Mouse (Mus musculus): ENCODE results near the gene Adamtsl4.
"Not testable (repeated sequence)": the region's sequence is repeated elsewhere in the genome, so short reads cannot be mapped to it uniquely, and the experiment has no call there.

Adamtsl4 gene

DNA sequence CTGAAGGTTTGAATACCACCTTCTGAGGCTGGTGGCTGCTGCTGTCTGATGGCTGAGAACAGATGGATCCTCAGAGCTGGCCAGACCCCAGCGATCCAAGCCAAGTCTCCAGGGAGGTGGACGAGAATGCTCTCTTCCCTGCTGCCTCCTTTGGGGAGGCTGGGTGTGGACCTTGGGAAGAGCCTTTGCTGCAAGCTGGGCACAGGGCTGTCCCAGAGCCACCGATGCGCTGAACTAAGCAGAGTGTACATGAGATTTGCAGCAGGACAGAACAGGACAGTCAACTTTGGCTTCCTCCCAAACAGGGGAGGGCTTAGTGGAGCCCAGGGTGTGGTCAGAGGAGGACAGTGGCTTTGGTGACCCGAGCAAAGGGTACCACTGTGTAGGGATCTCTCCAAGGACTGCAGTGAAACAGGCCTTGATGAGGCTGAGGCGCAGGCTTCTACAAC, 12.5 kb upstream of the Adamtsl4 start:
- DNase-seq (ENCODE audit: low spot score): no peak

DNA sequence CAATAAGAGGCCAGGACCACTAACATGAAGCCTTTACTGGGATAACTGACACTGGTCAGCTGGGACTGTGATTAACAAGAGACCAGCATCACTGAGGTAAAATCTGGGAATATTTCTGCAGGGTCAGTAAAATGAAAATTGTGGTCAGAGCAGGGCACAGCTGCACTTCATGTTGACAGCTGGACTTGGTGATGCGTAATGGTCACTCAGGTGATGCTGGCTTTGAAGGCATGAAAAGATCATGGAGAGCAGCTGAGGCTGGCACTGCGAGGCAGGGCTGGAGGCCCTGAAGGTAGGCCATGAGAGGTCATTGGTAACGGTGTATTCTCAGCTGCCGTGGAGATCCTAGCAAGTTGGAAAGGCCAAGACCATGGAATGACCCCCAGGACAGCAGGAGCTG, 10.6 kb upstream of the Adamtsl4 start:
- no peak for DNase-seq (ENCODE audit: low spot score)

DNA sequence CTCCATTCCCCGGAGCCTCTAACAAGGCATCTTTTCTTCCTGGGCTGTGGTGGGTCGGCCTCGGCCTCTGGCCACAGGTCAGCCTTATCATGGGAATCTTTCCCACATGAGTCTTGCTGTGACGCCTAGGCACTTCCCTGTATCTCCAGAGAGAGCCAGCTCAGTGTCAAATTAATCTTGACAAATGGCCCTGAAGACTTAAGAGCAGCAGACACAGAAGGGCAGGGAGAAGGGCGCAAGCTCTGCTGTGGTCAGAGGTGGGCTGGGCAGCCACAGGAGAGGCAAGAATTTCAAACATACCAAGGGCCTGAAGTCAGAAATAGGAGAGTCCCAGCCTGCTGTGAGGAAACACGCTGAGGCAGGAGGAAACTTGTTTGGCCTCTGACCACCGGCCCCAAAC, 8.6 kb upstream of the Adamtsl4 start:
- DNase-seq (ENCODE audit: low spot score): no peak

DNA sequence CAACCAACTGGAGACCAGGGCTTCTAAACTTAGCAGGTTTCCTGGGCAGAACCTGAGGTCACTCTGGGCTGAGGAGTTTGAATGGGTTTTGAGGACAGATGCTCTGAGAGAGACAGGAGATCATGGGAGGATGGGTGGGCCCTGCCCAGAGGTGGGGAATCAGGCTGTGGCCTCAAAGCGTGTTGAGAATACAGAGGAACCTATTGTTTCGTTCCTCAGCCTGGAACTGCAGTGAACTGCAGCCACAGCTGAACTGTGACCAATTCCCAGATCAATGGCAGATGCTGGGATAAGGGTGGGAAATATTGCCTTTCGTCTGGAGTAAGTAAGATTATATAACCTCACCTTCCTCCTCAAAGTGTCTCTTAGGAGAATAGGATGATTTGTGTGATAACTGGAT, 8.1 kb upstream of the Adamtsl4 start:
- DNase-seq (ENCODE audit: low spot score): no peak

DNA sequence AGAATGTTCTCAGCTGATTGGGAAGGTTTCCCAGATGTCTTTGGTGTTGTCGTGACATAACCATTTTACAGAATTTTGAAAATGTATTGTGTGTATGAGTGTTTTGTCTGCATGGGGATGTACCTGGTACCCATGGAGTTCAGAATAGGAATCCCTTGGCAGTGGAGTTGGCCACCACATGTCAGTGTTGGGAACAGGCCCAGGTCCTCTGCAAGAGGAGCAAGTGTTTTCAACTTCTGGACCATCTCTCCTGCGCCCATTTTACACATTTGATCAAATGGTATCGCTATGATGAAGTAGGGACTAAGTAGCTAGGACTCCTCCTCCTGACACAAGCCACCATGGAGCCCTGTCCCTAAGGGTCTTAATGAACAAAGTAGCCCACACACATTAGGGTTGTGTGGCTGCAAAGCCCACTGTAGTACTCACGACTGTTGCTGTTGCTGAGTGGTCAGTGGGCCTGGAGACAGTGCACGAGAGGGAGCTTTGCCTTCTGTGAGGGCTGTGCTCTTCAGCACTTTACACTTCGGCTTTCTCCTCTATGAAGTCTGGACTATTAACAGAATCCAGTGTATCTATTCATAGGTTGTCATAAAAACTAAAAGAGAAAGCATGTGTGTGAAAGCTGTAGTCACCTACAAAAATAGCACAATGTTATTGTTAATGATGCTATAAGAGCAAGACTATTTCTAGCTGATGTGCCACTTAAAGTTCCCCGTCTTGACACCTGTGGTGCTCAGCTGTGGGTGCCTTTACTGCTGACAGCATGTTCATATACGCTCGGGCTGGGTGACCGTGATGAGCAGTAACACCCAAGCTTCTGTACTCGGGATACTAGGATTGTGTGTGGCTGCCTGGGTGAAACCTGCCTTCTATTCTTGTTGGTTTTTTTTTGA, 7.3 kb upstream of the Adamtsl4 start:
- DNase-seq (ENCODE audit: low spot score): no peak

DNA sequence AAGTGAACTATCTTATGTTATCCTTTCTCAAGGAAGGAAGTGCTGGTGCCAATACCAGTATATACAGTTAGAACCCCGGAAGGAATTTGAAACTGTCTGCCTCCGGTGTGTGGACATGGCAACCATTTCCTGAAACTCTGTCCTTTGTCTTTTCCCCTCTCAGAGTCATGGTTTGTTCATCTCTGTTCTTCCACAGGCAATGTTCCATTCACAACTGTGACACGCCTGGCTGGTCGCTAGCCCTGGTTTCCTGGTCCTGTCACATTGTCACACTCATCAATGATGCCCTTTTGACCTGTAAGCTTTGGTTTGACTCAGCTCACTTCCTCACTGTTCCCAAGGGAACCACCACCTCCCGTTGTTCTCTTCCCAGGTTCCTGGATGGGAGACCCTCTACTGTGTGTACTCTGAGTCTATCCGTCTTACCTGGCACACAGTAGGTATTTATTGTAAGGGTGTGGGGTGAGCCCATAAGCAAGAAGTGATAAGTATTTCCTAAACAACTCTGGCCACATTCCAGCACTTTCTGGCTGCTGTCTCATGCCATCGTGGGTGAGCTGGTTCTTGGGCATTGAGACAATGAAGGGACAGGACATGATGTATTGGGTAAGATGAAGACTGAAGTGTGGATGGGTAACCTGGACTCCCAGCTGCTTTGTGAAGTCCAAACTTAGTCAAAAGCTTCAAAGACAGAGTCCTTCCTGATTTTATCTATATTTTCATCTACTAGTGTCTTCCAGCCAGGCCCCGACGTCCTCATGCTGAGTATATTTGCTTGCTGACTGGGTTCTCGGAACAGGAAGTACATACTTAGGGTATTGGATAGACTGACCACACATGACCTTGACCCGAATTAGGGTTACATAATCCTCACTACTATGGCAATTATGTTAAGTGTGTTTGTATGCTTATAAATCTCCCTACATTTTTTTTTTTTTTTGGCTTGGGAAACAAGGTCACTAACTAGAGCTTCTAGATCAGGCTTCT, 6.4 kb upstream of the Adamtsl4 start:
- DNase-seq (ENCODE audit: low spot score): no peak

- DNase-seq (ENCODE audit: low spot score): no peak
These were observed 5.0 kb upstream of the Adamtsl4 start for GRCm38 (mm10) chr3:95692677-95693076.

DNA sequence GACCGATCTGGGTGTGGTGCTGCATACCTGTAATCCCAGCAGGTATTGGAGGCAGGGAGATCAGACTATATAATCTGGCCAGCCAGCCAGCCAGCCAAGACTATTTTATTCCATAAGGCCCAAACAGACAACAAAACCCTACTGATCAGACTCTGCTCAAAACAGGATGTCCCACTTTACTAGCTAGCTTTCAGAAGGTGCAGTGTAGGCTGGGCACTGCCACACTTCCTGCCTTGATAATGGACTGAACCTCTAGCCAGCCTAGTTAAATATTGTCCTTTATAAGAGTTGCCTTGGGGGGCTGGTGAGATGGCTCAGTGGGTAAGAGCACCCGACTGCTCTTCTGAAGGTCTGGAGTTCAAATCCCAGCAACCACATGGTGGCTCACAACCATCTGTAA, 2.8 kb upstream of the Adamtsl4 start:
- DNase-seq (ENCODE audit: low spot score): not testable (repeated sequence)

- DNase-seq (ENCODE audit: low spot score): no peak
These were observed 2.2 kb upstream of the Adamtsl4 start for GRCm38 (mm10) chr3:95689940-95690339.

DNA sequence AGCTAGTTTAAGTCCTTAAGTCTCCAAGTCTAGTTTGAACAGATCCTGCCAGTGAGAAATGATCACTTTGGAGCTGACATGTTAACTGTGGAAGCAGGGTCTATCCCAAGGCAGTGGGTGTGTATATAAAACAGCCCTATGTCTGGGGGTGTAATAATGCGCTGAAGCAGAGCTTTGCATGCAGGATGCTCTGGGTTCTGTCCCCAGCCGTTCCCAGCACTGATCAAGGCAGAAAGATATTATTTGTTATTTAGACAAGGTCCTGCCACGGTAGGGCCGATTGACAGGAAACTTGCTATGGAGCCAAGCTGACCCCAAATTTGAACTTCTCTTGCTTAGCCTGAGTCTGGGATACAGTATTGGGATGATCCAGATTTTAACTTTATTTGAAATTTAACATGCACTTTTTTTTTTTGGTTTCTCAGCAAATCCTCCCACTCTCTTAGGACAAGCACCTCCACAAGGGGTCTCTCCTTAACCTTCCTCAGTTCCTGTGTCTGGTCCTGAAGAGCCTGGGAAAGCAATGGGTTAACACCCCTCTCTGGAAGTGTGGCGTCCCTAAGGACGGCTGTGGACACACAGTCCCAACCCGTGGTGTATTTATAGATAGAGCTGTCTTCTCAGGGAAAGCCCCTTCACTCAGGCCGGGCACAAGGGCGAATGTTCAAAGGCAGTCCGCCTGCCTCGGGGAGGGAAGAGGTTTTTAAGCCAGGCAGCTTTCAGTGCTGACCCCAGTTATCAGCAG, 1.6 kb upstream of the Adamtsl4 start:
- DNase-seq (ENCODE audit: low spot score): no peak

DNA sequence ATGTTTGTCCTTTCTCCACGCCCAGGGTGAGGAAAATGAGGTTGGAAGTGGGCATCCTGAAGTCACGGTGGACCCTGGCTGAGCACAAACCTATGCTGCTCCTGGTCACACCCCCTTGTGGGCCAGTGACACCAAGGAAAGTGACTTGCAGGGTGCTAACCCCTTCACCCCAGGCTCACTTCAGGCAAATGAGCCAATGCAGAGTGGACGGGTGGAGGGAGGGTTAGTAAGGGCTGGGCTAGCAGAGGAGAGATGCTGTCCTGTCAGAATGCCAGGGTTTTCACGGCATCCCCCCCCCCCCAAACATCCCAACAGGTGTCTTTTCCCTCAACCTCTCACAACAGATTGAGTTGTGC, 571 bp downstream of the Adamtsl4 start:
- DNase-seq (ENCODE audit: low spot score): no peak

DNA sequence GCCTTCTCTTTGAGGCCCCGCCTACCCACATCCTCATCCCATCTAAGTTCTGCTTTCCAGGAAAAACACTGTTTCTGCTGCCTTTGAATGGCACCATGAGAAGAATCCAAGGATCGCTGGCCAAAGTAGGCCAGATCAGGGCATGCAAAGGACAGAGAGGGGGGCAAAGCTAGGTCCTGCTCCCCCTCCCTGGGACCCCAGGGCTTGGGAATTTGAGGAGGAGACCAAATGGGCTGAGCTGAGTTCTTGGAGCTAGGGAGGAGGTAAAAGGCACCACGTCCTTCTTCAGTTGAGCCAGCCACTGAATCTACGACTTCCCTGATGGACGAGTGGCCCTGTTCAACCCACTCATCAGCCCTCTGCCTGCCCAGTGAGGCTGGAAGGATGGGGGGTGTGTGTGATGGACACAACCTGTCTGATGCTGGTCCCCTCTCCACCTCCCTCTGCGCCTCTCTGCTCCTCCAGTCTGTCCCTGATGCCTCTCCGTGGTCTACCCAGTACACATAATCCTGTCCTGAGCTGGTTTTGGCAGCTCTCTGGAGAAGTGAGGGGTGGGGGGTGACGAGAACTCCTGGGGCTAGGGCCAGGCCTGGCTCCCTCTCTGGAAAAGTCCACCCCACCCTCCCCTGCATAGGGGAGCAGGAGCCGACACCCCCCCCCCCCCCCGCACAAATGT, 1.1 kb downstream of the Adamtsl4 start:
- no peak for DNase-seq (ENCODE audit: low spot score)

DNA sequence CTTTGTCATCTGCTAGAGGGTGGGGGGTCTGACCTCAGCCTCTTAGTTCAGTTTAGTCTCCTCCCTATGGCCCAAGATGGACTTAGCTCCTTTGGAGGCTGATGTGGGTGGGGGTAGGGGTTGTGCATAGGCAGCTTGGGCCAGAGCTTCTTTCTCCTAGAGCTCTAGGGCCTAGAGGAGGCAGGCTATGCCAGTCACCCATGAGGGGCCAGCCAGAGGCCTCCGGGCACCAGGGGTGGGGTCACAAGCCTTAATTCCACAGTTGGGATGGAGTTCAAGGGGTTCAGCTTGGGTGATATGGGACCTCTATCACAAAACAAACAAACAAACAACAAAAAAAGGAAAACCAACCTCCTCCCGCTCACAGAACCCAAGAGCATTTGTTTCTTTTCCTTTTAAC, 2.0 kb downstream of the Adamtsl4 start:
- DNase-seq (ENCODE audit: low spot score): no peak

DNA sequence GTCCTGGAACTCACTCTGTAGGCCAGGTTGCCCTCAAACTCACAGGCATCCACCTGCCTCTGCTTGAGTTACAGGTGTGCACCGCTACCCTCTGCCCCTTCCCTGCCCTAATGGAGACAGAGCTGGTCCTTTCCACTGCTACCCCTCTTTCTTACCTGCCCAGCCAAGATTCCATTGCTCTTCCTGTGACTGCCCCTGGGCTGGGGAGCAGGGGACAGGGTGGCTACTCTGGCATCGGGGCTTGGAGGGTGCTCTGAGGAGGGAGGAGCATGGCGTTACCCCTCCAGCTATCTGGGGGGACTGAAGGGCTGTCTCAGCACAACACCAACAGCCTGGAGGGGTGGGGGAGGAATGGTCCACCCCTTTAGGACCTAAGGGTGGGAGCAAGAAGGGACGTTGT, 2.4 kb downstream of the Adamtsl4 start:
- no peak for DNase-seq (ENCODE audit: low spot score)

DNA sequence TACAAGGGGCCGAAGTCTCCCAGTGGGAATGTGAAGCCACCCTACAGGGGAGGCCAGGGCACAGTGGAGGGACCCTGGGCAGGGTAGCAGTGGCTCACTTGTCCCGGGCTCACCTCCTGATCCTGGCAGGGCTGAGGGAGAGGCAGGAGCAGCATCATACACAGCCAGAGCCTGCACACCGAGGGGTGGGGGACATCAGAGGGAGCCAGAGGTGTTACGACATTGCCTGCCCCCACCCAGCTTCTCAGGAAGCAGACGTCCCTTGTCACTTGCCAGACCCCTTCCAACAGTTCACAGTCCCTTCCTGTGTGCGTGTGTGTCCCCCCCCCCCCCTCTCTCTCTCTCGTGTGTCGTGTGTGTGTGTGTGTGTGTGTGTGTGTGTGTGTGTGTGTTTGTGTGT, 2.9 kb downstream of the Adamtsl4 start:
- DNase-seq (ENCODE audit: low spot score): no peak

DNA sequence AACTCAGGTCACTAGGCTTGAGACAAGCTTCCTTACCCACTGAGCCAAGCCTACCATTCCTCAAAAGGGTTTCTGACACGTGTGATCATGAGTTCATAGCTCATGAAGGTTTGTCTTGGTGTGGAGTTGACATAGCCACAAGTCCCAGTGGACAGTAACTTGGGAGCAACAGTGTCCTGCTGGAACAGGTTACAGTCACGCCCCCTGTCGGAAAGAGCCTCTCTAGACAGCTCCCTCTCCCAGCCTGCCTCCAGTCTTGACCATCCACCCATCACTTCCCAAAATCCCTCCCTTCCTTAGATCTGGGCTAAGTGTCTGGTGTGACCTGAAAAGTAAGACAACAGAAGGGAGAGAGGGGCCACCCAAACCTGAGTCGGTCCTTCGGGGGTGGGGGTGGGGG, 4.8 kb downstream of the Adamtsl4 start:
- no peak for DNase-seq (ENCODE audit: low spot score)

- no peak for DNase-seq (ENCODE audit: low spot score)
These were observed 6.4 kb downstream of the Adamtsl4 start for GRCm38 (mm10) chr3:95681365-95681764.

GRCm38 (mm10) chr3:95680673-95681072, 7.0 kb downstream of the Adamtsl4 start:
- no peak for DNase-seq (ENCODE audit: low spot score)

GRCm38 (mm10) chr3:95679551-95679950, 8.2 kb downstream of the Adamtsl4 start:
- DNase-seq (ENCODE audit: low spot score): no peak

- DNase-seq (ENCODE audit: low spot score): no peak
These were observed 10.2 kb downstream of the Adamtsl4 start for GRCm38 (mm10) chr3:95677420-95678090.

All from ovary, postnatal 14 days (tissue).